Mouse (Mus musculus) ovary, postnatal 14 days (tissue): ENCODE results near the gene Lemd1.
A peak's percentile ranks its signal among the peaks of the same experiment; 100 is the strongest.
"Not testable (repeated sequence)": the region's sequence is repeated elsewhere in the genome, so short reads cannot be mapped to it uniquely, and the experiment has no call there.

Experiments
- DNase-seq: peaks from one replicate; pipeline ENCODE4 v3.0.0; 2022; ENCODE audit warnings: low spot score

Lemd1 gene

GRCm38 (mm10) chr1:132191093-132191785, at the start of gene Lemd1, which contains the start of gene AC124108.1:
TSS of gene Lemd1 (plus strand) at chr1:132191431.
TSS of gene AC124108.1 (plus strand) at chr1:132191457.
- DNase-seq, result no peak

- DNase-seq, result no peak
Measured at GRCm38 (mm10) chr1:132141753-132142152, 49.5 kb upstream of the Lemd1 start.

GRCm38 (mm10) chr1:132143079-132143478, 48.2 kb upstream of the Lemd1 start:
- no peak for DNase-seq

GRCm38 (mm10) chr1:132143730-132144129, 47.5 kb upstream of the Lemd1 start:
- DNase-seq, result no peak

- DNase-seq, result no peak
Measured at GRCm38 (mm10) chr1:132144223-132144622, 47.0 kb upstream of the Lemd1 start.

- no peak for DNase-seq
Measured at GRCm38 (mm10) chr1:132144837-132145236, 46.4 kb upstream of the Lemd1 start.

GRCm38 (mm10) chr1:132145973-132146685, 45.1 kb upstream of the Lemd1 start:
- no peak for DNase-seq

- no peak for DNase-seq
Measured at GRCm38 (mm10) chr1:132149410-132149809, 41.8 kb upstream of the Lemd1 start.

- DNase-seq, result no peak
Measured at GRCm38 (mm10) chr1:132150171-132150570, 41.1 kb upstream of the Lemd1 start.

GRCm38 (mm10) chr1:132150817-132151601, 40.2 kb upstream of the Lemd1 start:
- DNase-seq, result no peak

GRCm38 (mm10) chr1:132151908-132152307, 39.3 kb upstream of the Lemd1 start:
- DNase-seq, result no peak

- DNase-seq, result no peak
Measured at GRCm38 (mm10) chr1:132153086-132153690, 38.0 kb upstream of the Lemd1 start.

- no peak for DNase-seq
Measured at GRCm38 (mm10) chr1:132153691-132154090, 37.5 kb upstream of the Lemd1 start.

GRCm38 (mm10) chr1:132155737-132156136, 35.5 kb upstream of the Lemd1 start:
- DNase-seq, result peak; percentile 72

- peak; percentile 91 for DNase-seq
Measured at GRCm38 (mm10) chr1:132157016-132157781, 34.0 kb upstream of the Lemd1 start.

GRCm38 (mm10) chr1:132157808-132158207, 33.4 kb upstream of the Lemd1 start:
- no peak for DNase-seq

GRCm38 (mm10) chr1:132158741-132159140, 32.5 kb upstream of the Lemd1 start:
- DNase-seq, result no peak

- DNase-seq, result no peak
Measured at GRCm38 (mm10) chr1:132159681-132160080, 31.6 kb upstream of the Lemd1 start.

GRCm38 (mm10) chr1:132161211-132161880, 29.9 kb upstream of the Lemd1 start:
- no peak for DNase-seq

GRCm38 (mm10) chr1:132162618-132163017, 28.6 kb upstream of the Lemd1 start:
- not testable (repeated sequence) for DNase-seq
